Mouse (Mus musculus) lung, postnatal 0 days (tissue): Measurements from ENCODE around the gene Tasp1.

Experiments
- CTCF ChIP-seq: IDR thresholded peaks from 2 replicates; pipeline ENCODE4 v1.5.1; 2016; ENCODE audit warnings: antibody characterized with exemption, mild to moderate bottlenecking
- EP300 ChIP-seq: IDR thresholded peaks from 2 replicates; pipeline ENCODE4 v1.6.1; 2016; ENCODE audit warnings: antibody characterized with exemption, mild to moderate bottlenecking, control low read depth

- TF ChIP-seq CTCF (no peak), EP300 (no peak)
Measured at GRCm38 (mm10) chr2:139884264-139884637, 182.4 kb downstream of the Tasp1 start.
